In genomic region chr2:173465006-173465620, GRCm38 (mm10) we compare ENCODE assay signal across 22 mouse cellular contexts. TPM values are rescaled to one million over a fixed set of nuclear protein-coding genes. Genes with fewer than 3 reads are reported as not detected.
DNase-seq lines count a peak whose midpoint lies in the region; ATAC-seq and TF ChIP-seq lines count a peak whose summit lies in the region.
"Had no signal": no experiment of that assay in that cellular context is flagged by ENCODE, and none has a peak within 500 bp of the region (broad histone marks: within the 10 kb centered on the region; RNA-seq: fewer than 3 reads in every experiment).

No protein-coding gene starts in this region.

- intact Hi-C loops in heart, postnatal 14 days (cut with DNase I), result no loop called here

- H3K27ac ChIP-seq in liver, postnatal 0 days (ENCODE audit: low read depth), result no peak overlapping the region
- H3K27ac ChIP-seq in liver, embryonic 12.5 days, result no peak overlapping the region
- H3K27ac ChIP-seq: forebrain, embryonic 15.5 days; gastrocnemius, adult 2 months; kidney, embryonic 15.5 days; layer of hippocampus, adult 2 months; midbrain, embryonic 12.5 days had no signal

- no peak for TF ChIP-seq EP300 in liver, postnatal 0 days (IDR thresholded peaks at IDR 0.05; ENCODE audit: low read depth)

- 72% methylated on average over 6 of the region's 6 CpGs for WGBS in liver, postnatal 0 days (ENCODE audit: insufficient replicate concordance)
- WGBS in liver, embryonic 12.5 days (ENCODE audit: insufficient replicate concordance), result 60% methylated on average over 6 of the region's 6 CpGs

- no peaks in the 10 kb centered on the region for H3K27me3 ChIP-seq in liver, postnatal 0 days (ENCODE audit: insufficient read depth, low read length)
- H3K27me3 ChIP-seq in liver, embryonic 12.5 days (replicated peaks), result no peaks in the 10 kb centered on the region
- H3K27me3 ChIP-seq: forebrain, embryonic 15.5 days; kidney, embryonic 15.5 days; midbrain, embryonic 12.5 days had no signal

- H3K9me3 ChIP-seq in liver, postnatal 0 days (ENCODE audit: low read length), result no peaks in the 10 kb centered on the region
- no peaks in the 10 kb centered on the region for H3K9me3 ChIP-seq in liver, embryonic 12.5 days (replicated peaks)
- H3K9me3 ChIP-seq: forebrain, embryonic 15.5 days; kidney, embryonic 15.5 days; midbrain, embryonic 12.5 days had no signal

- peak; percentile 62; the same call in 1 of the 2 replicates for ATAC-seq in liver, postnatal 0 days
- ATAC-seq in liver, embryonic 12.5 days, result no peak
- peak; percentile 42 for ATAC-seq in neutrophil, adult 5-6 weeks (ENCODE audit: extremely low read depth, insufficient number of reproducible peaks, low FRiP score, poor library complexity, severe bottlenecking)
- ATAC-seq: forebrain, embryonic 15.5 days had no signal

- no peak for TF ChIP-seq CTCF in liver, postnatal 0 days (IDR thresholded peaks at IDR 0.05; ENCODE audit: low read depth)

- DNase-seq in heart, adult 11 months, result peak; percentile 85
- DNase-seq in heart, postnatal 14 days, result no peak
- peak; percentile 14 for DNase-seq in liver, postnatal 0 days
- peak; percentile 64 to 67 for DNase-seq in B cell, adult 2 months
- no peak for DNase-seq in cerebellum, postnatal 14 days
- no peak for DNase-seq in adrenal gland, adult 8-10 months
- DNase-seq: cerebellum, adult 2 months; gastrocnemius, adult 2 months; heart, postnatal 36 days; lung, postnatal 4 days had no signal

- H3K9ac ChIP-seq in liver, postnatal 0 days (replicated peaks), result no peak overlapping the region
- H3K9ac ChIP-seq in liver, embryonic 12.5 days, result no peak overlapping the region
- H3K9ac ChIP-seq: forebrain, embryonic 15.5 days; kidney, embryonic 15.5 days; midbrain, embryonic 12.5 days had no signal

- no peak overlapping the region for H3K4me2 ChIP-seq in liver, postnatal 0 days (ENCODE audit: low read depth, low read length)
- no peak overlapping the region for H3K4me2 ChIP-seq in liver, embryonic 12.5 days
- H3K4me2 ChIP-seq: forebrain, embryonic 15.5 days; kidney, embryonic 15.5 days; midbrain, embryonic 12.5 days had no signal

- no peaks in the 10 kb centered on the region for H3K36me3 ChIP-seq in liver, postnatal 0 days (replicated peaks; ENCODE audit: insufficient read depth, low read length)
- no peaks in the 10 kb centered on the region for H3K36me3 ChIP-seq in liver, embryonic 12.5 days
- H3K36me3 ChIP-seq: forebrain, embryonic 15.5 days; kidney, embryonic 15.5 days; midbrain, embryonic 12.5 days had no signal

- H3K4me1 ChIP-seq in liver, postnatal 0 days (ENCODE audit: insufficient read depth), result no peaks in the 10 kb centered on the region
- no peaks in the 10 kb centered on the region for H3K4me1 ChIP-seq in liver, embryonic 12.5 days
- H3K4me1 ChIP-seq: forebrain, embryonic 15.5 days; kidney, embryonic 15.5 days; midbrain, embryonic 12.5 days had no signal

- no peak overlapping the region for H3K4me3 ChIP-seq in liver, postnatal 0 days (ENCODE audit: low read depth, low read length)
- no peak overlapping the region for H3K4me3 ChIP-seq in liver, embryonic 12.5 days
- H3K4me3 ChIP-seq: forebrain, embryonic 15.5 days; gastrocnemius, adult 2 months; kidney, embryonic 15.5 days; layer of hippocampus, adult 2 months; midbrain, embryonic 12.5 days had no signal

RNA-seq across cellular contexts. Expression of gene 1700021F07Rik, which starts 57.3 kb away (rescaled TPM):
- not detected for total RNA-seq in heart, postnatal 14 days (2021)
- polyA plus RNA-seq in liver, postnatal 0 days (2015; fragmentation: Nextera tagmentation; extraction: Ambion mirVana), result not detected in 2 replicates
- not detected in 2 replicates for polyA plus RNA-seq in liver, embryonic 12.5 days (2016; fragmentation: Nextera tagmentation; extraction: Ambion mirVana)
- total RNA-seq in neutrophil, adult 5-6 weeks (2017), result not detected in 2 replicates
- total RNA-seq in adrenal gland, adult 8-10 months (2022), result not detected
- total RNA-seq: gastrocnemius, adult 2 months; heart, adult 8-10 months; heart, postnatal 36 days; layer of hippocampus, adult 2 months; liver, adult 2 months had no signal
- polyA plus RNA-seq: C2C12; cerebellum, adult 2 months; cortical plate, adult 2 months; embryonic facial prominence, embryonic 14.5 days; forebrain, embryonic 15.5 days; kidney, embryonic 15.5 days; liver, adult 2 months; midbrain, embryonic 12.5 days; small intestine, adult 2 months had no signal

Comparison
In these comparisons a context has a peak if more than half of its experiments do, and no peak if none do; other contexts are left out.
1. DNase-seq: peak in heart, adult 11 months (single experiment), liver, postnatal 0 days (single experiment) and B cell, adult 2 months (2 of 2); none in heart, postnatal 14 days (0 of 2), cerebellum, postnatal 14 days (0 of 2) and adrenal gland, adult 8-10 months (single experiment).